Comparison of ENCODE assay signal across 7 mouse cellular contexts in genomic region chr9:43552758-43553157, GRCm38 (mm10).
DNase-seq lines count a peak whose midpoint lies in the region; ATAC-seq and TF ChIP-seq lines count a peak whose summit lies in the region.
"Not testable (repeated sequence)": the region's sequence is repeated elsewhere in the genome, so short reads cannot be mapped to it uniquely, and the experiment has no call there.

No protein-coding gene starts in this region.

- not testable (repeated sequence) for H3K27me3 ChIP-seq in forebrain, postnatal 0 days (ENCODE audit: insufficient read depth, low read length); heart, postnatal 0 days (ENCODE audit: control insufficient read depth, insufficient read depth, low read length); kidney, postnatal 0 days (ENCODE audit: insufficient read depth, low read length); liver, adult 2 months (ENCODE audit: control insufficient read depth, insufficient read depth, low read length); lung, postnatal 0 days (replicated peaks; ENCODE audit: insufficient read depth, low read length)

- not testable (repeated sequence) for H3K4me1 ChIP-seq in forebrain, postnatal 0 days (ENCODE audit: insufficient read depth); heart, postnatal 0 days (ENCODE audit: control insufficient read depth, insufficient read depth); kidney, postnatal 0 days (replicated peaks; ENCODE audit: insufficient read depth, low read length); liver, adult 2 months (ENCODE audit: control insufficient read depth, insufficient read depth, low read length); lung, postnatal 0 days (ENCODE audit: insufficient read depth, low read depth, low read length)

- not testable (repeated sequence) for ATAC-seq in forebrain, postnatal 0 days; heart, postnatal 0 days (ENCODE audit: insufficient read depth, low read depth); kidney, postnatal 0 days (replicated peaks; ENCODE audit: low FRiP score, low read depth); lung, postnatal 0 days

- TF ChIP-seq CTCF in forebrain, postnatal 0 days (IDR thresholded peaks at IDR 0.05; ENCODE audit: low read depth) = peak; percentile 49
- peak; percentile 22 for TF ChIP-seq CTCF in heart, postnatal 0 days (IDR thresholded peaks at IDR 0.05; ENCODE audit: low read depth)
- TF ChIP-seq CTCF in kidney, postnatal 0 days (IDR thresholded peaks at IDR 0.05; ENCODE audit: low read depth) = peak; percentile 50; the same call in 1 of the 2 replicates
- TF ChIP-seq CTCF in liver, adult 2 months (IDR thresholded peaks at IDR 0.05; ENCODE audit: low read depth, low read length) = peak; percentile 29
- peak; percentile 52 for TF ChIP-seq CTCF in lung, postnatal 0 days (IDR thresholded peaks at IDR 0.05)

- not testable (repeated sequence) for H3K4me3 ChIP-seq in forebrain, postnatal 0 days (ENCODE audit: low read depth, low read length); heart, postnatal 0 days (ENCODE audit: low read depth, low read length); kidney, postnatal 0 days (replicated peaks; ENCODE audit: low read depth, low read length); liver, adult 2 months (ENCODE audit: insufficient read depth, low read depth, low read length); lung, postnatal 0 days (ENCODE audit: low read depth, low read length)

- peak; percentile 2 for DNase-seq in A20 (ENCODE audit: low read depth, low spot score)
- peak; percentile 12 for DNase-seq in ES-CJ7 (ENCODE audit: low read depth, low spot score)
- DNase-seq in forebrain, postnatal 0 days; heart, postnatal 0 days (ENCODE audit: low spot score); liver, adult 2 months (ENCODE audit: extremely low read depth, low read depth, low spot score); lung, postnatal 0 days (ENCODE audit: low spot score): not testable (repeated sequence)
- peak; percentile 17 for DNase-seq in kidney, postnatal 0 days (ENCODE audit: low spot score)

- not testable (repeated sequence) for H3K27ac ChIP-seq in forebrain, postnatal 0 days (ENCODE audit: low read depth, low read length); heart, postnatal 0 days (ENCODE audit: low read depth); kidney, postnatal 0 days; liver, adult 2 months (replicated peaks; ENCODE audit: insufficient read depth, low read depth, low read length); lung, postnatal 0 days (ENCODE audit: low read length)

- H3K9me3 ChIP-seq in forebrain, postnatal 0 days (ENCODE audit: low read length); heart, postnatal 0 days (replicated peaks; ENCODE audit: control insufficient read depth, low read length); kidney, postnatal 0 days (replicated peaks; ENCODE audit: low read length); lung, postnatal 0 days (ENCODE audit: low read length): not testable (repeated sequence)

- not testable (repeated sequence) for H3K79me2 ChIP-seq in liver, adult 2 months (ENCODE audit: control insufficient read depth, insufficient read depth, low read length)

- 77% methylated on average over 1 of the region's 1 CpGs for WGBS in forebrain, postnatal 0 days
- 89% methylated on average over 1 of the region's 1 CpGs for WGBS in heart, postnatal 0 days
- WGBS in kidney, postnatal 0 days = 85% methylated on average over 1 of the region's 1 CpGs
- 95% methylated on average over 1 of the region's 1 CpGs for WGBS in liver, adult 2 months
- WGBS in lung, postnatal 0 days = 68% methylated on average over 1 of the region's 1 CpGs

- TF ChIP-seq EP300 in heart, postnatal 0 days (IDR thresholded peaks at IDR 0.05; ENCODE audit: low read depth); lung, postnatal 0 days (IDR thresholded peaks at IDR 0.05): not testable (repeated sequence)

- H3K9ac ChIP-seq in forebrain, postnatal 0 days; heart, postnatal 0 days (replicated peaks; ENCODE audit: low read depth, low read length); kidney, postnatal 0 days (ENCODE audit: low read depth, low read length); liver, adult 2 months (ENCODE audit: low read depth, low read length); lung, postnatal 0 days (replicated peaks; ENCODE audit: low read depth): not testable (repeated sequence)

- TF ChIP-seq POLR2A in liver, adult 2 months (IDR thresholded peaks at IDR 0.05; ENCODE audit: extremely low read depth, insufficient read depth, low read length) = not testable (repeated sequence)

- not testable (repeated sequence) for H3K4me2 ChIP-seq in forebrain, postnatal 0 days (ENCODE audit: low read depth); heart, postnatal 0 days (ENCODE audit: low read depth, low read length); kidney, postnatal 0 days (ENCODE audit: low read length); lung, postnatal 0 days (replicated peaks; ENCODE audit: low read depth, low read length)

- not testable (repeated sequence) for H3K36me3 ChIP-seq in forebrain, postnatal 0 days (ENCODE audit: insufficient read depth); heart, postnatal 0 days (replicated peaks; ENCODE audit: control insufficient read depth, insufficient read depth, low read length); kidney, postnatal 0 days (ENCODE audit: insufficient read depth, low read length); liver, adult 2 months (ENCODE audit: control insufficient read depth, insufficient read depth, low read length); lung, postnatal 0 days (ENCODE audit: insufficient read depth, low read length)
